Mouse (Mus musculus) thymus, adult 2 months (tissue): ENCODE results near the gene Bcl11b.

ENCODE experiments used
- CTCF ChIP-seq: fragments of 200-500 bp; IDR thresholded peaks from 2 replicates; pipeline ENCODE4 v1.5.1; 2012; ENCODE audit warnings: mild to moderate bottlenecking, control low read depth, low read length, moderate library complexity, borderline replicate concordance; ENCODE audit not compliant: control insufficient read depth, poor library complexity, insufficient read depth; ENCODE audit errors: extremely low read depth
- POLR2A ChIP-seq: fragments of 200-500 bp; IDR thresholded peaks from 2 replicates; pipeline ENCODE4 v1.6.1; 2012; ENCODE audit warnings: mild to moderate bottlenecking, low read length, control low read depth, moderate library complexity; ENCODE audit not compliant: control insufficient read depth, poor library complexity, insufficient read depth; ENCODE audit errors: extremely low read depth

DNA sequence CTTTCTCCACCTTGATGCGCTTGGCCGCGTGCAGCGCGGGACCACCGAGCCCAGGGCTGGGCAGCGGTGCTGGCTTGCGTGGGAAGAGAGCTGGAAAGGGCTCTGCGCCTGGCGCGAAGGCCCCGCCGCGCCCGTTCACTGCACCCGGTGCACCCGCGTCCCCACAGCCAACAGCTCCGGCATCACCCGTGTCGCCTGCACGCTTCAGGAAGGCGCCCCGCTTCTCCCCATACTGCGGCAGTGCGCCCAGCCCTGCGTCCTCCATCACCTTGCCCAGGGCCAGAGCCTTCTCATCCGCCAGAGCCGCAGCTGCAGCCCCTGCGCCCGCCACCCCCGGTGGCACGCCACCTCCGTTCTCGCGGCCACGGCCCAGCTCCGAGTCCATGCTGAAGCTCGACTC, 87.4 kb downstream of the Bcl11b start:
- no peak for TF ChIP-seq POLR2A
- no peak for TF ChIP-seq CTCF
